Mouse (Mus musculus) myocyte (in vitro differentiated cells): ENCODE results near the gene Mbd4. TPM values are rescaled to one million over a fixed set of nuclear protein-coding genes. Genes with fewer than 3 reads are reported as not detected.

ENCODE experiments used
- H3K27me3 ChIP-seq: one replicate; pipeline ENCODE4 v1.6.1; 2011; ENCODE audit not compliant: control insufficient read depth, insufficient read depth, insufficient read length
- H3K36me3 ChIP-seq: one replicate; pipeline ENCODE4 v1.6.1; 2011; ENCODE audit not compliant: control insufficient read depth, insufficient read depth
- H3K4me2 ChIP-seq: one replicate; pipeline ENCODE4 v1.6.1; 2011; ENCODE audit warnings: low read depth, control low read depth
- H3K4me3 ChIP-seq: one replicate; pipeline ENCODE4 v1.5.1; 2011; ENCODE audit warnings: mild to moderate bottlenecking, control low read depth, moderate library complexity
- H3K79me2 ChIP-seq: one replicate; pipeline ENCODE4 v1.6.1; 2011; ENCODE audit not compliant: control insufficient read depth, insufficient read depth
- H3ac ChIP-seq: one replicate; pipeline ENCODE4 v1.6.1; 2011; ENCODE audit not compliant: control insufficient read depth, insufficient read length
- CEBPB ChIP-seq: IDR thresholded peaks from 2 replicates; pipeline ENCODE4 v1.6.1; 2011; ENCODE audit warnings: mild to moderate bottlenecking, moderate library complexity; ENCODE audit not compliant: poor library complexity, insufficient read depth, severe bottlenecking
- E2F4 ChIP-seq: IDR thresholded peaks from one replicate; pipeline ENCODE4 v1.6.1; 2011; ENCODE audit warnings: mild to moderate bottlenecking, control low read depth, moderate library complexity; ENCODE audit not compliant: insufficient read depth
- MAX ChIP-seq: IDR thresholded peaks from one replicate; pipeline ENCODE4 v1.6.1; 2011; ENCODE audit warnings: low read depth, mild to moderate bottlenecking, control low read depth
- MYOD1 ChIP-seq, 3 experiments: IDR thresholded peaks; one replicate each; pipeline ENCODE4 v1.6.1; 2011; ENCODE audit warnings: control low read depth in 2 of 3, low read depth in 2 of 3, mild to moderate bottlenecking in 2 of 3, moderate library complexity in 1 of 3; ENCODE audit not compliant: insufficient read length in 2 of 3, control insufficient read depth in 1 of 3
- MYOG ChIP-seq, 3 experiments: IDR thresholded peaks; one replicate each; pipeline ENCODE4 v1.6.1; 2011; ENCODE audit warnings: control low read depth in 2 of 3, low read depth in 2 of 3, mild to moderate bottlenecking in 2 of 3; ENCODE audit not compliant: insufficient read length in 2 of 3, control insufficient read depth in 1 of 3, insufficient read depth in 1 of 3
- POLR2A ChIP-seq: IDR thresholded peaks from one replicate; pipeline ENCODE4 v1.6.1; 2011; ENCODE audit warnings: low read depth, mild to moderate bottlenecking, control low read depth, moderate library complexity; ENCODE audit not compliant: insufficient read length
- POLR2AphosphoS2 ChIP-seq: IDR thresholded peaks from one replicate; pipeline ENCODE4 v1.6.1; 2011; ENCODE audit warnings: low read depth, control low read depth; ENCODE audit not compliant: insufficient read length
- REST ChIP-seq: IDR thresholded peaks from one replicate; pipeline ENCODE4 v1.6.1; 2011; ENCODE audit warnings: mild to moderate bottlenecking, control low read depth, moderate library complexity; ENCODE audit not compliant: insufficient read depth, insufficient read length
- SRF ChIP-seq: IDR thresholded peaks from one replicate; pipeline ENCODE4 v1.6.1; 2011; ENCODE audit warnings: low read depth; ENCODE audit not compliant: control insufficient read depth, insufficient read length
- TCF12 ChIP-seq: IDR thresholded peaks from one replicate; pipeline ENCODE4 v1.6.1; 2011; ENCODE audit warnings: mild to moderate bottlenecking, control low read depth; ENCODE audit not compliant: poor library complexity, insufficient read depth, severe bottlenecking
- TCF3 ChIP-seq: IDR thresholded peaks from one replicate; pipeline ENCODE4 v1.6.1; 2011; ENCODE audit warnings: low read depth, control low read depth; ENCODE audit not compliant: insufficient read length
- USF1 ChIP-seq: IDR thresholded peaks from one replicate; pipeline ENCODE4 v1.6.1; 2011; ENCODE audit warnings: low read depth, mild to moderate bottlenecking, control low read depth, moderate library complexity
- polyA plus RNA-seq: library from polyadenylated mRNA; unstranded; fragments of >200 nt; fragmentation: generic; extraction: Trizol; gene quantifications from one replicate; pipeline ENCODE4 v1.2.1, GENCODE M21; 2012; ENCODE audit warnings: missing spikeins

Mbd4 gene
- polyA plus RNA-seq: 0.56 TPM

GRCm38 (mm10) chr6:115853091-115853813 is at the start of gene Mbd4, which contains the start of gene Ift122:
TSS of gene Mbd4 (minus strand) at chr6:115853371.
TSS of gene Ift122 (plus strand) at chr6:115853470.
- Histone ChIP-seq H3K79me2 (peaks cover 5% of the 10 kb centered on the region), H3K36me3 (no peaks in the 10 kb centered on the region), H3K4me3 (peak within 1 kb of the TSS; percentile 65), H3ac (peak within 1 kb of the TSS; percentile 35), H3K4me2 (peak within 1 kb of the TSS; percentile 99), H3K27me3 (no peaks in the 10 kb centered on the region)
- TF ChIP-seq POLR2AphosphoS2 (no peak), MAX (no peak), CEBPB (no peak), TCF12 (no peak), E2F4 (peak; percentile 83), MYOG (IDR thresholded peaks at IDR 0.05; ENCODE audit: control insufficient read depth in 1 of 3, insufficient read depth in 1 of 3, insufficient read length in 2 of 3, low read depth in 2 of 3) (no peak)

GRCm38 (mm10) chr6:115902545-115902944 is 49.4 kb upstream of the Mbd4 start:
- Histone ChIP-seq H3K27me3 (no peaks in the 10 kb centered on the region), H3K36me3 (no peaks in the 10 kb centered on the region), H3K4me3 (no peak overlapping the region), H3K79me2 (no peaks in the 10 kb centered on the region), H3ac (no peak overlapping the region), H3K4me2 (no peak overlapping the region)
- TF ChIP-seq REST (no peak), POLR2AphosphoS2 (no peak), TCF12 (no peak), USF1 (no peak), CEBPB (no peak), POLR2A (no peak), TCF3 (no peak), MYOG (IDR thresholded peaks at IDR 0.05; ENCODE audit: control insufficient read depth in 1 of 3, insufficient read depth in 1 of 3, insufficient read length in 2 of 3, low read depth in 2 of 3) (no peak), MYOD1 (IDR thresholded peaks at IDR 0.05; ENCODE audit: control insufficient read depth in 1 of 3, insufficient read length in 2 of 3, low read depth in 2 of 3) (no peak), SRF (no peak), MAX (no peak), E2F4 (no peak)

GRCm38 (mm10) chr6:115901489-115901931 is 48.3 kb upstream of the Mbd4 start:
- H3K36me3 ChIP-seq: no peaks in the 10 kb centered on the region
- no peak overlapping the region for H3ac ChIP-seq
- no peak overlapping the region for H3K4me3 ChIP-seq
- TF ChIP-seq REST (no peak), TCF3 (no peak), CEBPB (no peak), MYOG (IDR thresholded peaks at IDR 0.05; ENCODE audit: control insufficient read depth in 1 of 3, insufficient read depth in 1 of 3, insufficient read length in 2 of 3, low read depth in 2 of 3) (no peak), SRF (no peak), TCF12 (no peak)
- H3K4me2 ChIP-seq: peak overlapping the region; percentile 51
- H3K27me3 ChIP-seq: no peaks in the 10 kb centered on the region
- H3K79me2 ChIP-seq: no peaks in the 10 kb centered on the region

- H3K79me2 ChIP-seq: no peaks in the 10 kb centered on the region
Measured at GRCm38 (mm10) chr6:115901062-115901461, 47.9 kb upstream of the Mbd4 start.

More at GRCm38 (mm10) chr6:115901062-115901461, 47.9 kb upstream of the Mbd4 start:
- Histone ChIP-seq H3K4me3 (no peak overlapping the region), H3K4me2 (peak overlapping the region; percentile 51), H3ac (no peak overlapping the region), H3K27me3 (no peaks in the 10 kb centered on the region), H3K36me3 (no peaks in the 10 kb centered on the region)
- TF ChIP-seq MYOD1 (IDR thresholded peaks at IDR 0.05; ENCODE audit: control insufficient read depth in 1 of 3, insufficient read length in 2 of 3, low read depth in 2 of 3) (peak in 1 of 3 experiments; percentile 32), MYOG (IDR thresholded peaks at IDR 0.05; ENCODE audit: control insufficient read depth in 1 of 3, insufficient read depth in 1 of 3, insufficient read length in 2 of 3, low read depth in 2 of 3) (no peak), MAX (no peak), POLR2A (no peak), REST (no peak), TCF3 (no peak), E2F4 (no peak)
